Mouse (Mus musculus): ENCODE results near the gene App. TPM values are rescaled to one million over a fixed set of nuclear protein-coding genes. Genes with fewer than 3 reads are reported as not detected.

App gene
- polyA plus RNA-seq, 1 experiment from 2014 or later = 169 TPM

DNA sequence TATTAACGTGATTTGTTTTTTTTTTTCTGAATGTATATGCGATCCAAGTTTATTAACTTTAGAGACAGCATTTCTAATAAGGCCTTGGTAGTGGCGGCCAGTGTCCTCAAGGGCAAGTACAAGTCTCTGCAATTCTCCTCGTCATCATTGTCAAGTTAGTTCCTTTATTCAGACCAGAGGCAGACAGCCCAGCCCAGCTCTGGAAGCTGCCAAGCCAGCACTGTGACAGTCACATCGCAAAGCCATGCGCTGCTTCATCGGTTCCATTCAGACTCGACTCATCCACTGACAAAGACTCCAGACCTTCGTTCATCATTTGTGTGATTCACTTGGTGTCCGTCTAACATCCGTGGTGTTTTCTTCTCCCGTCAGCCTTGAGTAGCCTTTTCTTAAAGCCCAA is 100.9 kb downstream of the App start:
- ATAC-seq (replicated peaks; ENCODE audit: insufficient number of reproducible peaks, insufficient read depth, low FRiP score, low read depth) = no peak
- H3K4me1 ChIP-seq (replicated peaks) = peaks cover 18% of the 10 kb centered on the region
- no peak overlapping the region for H3K9ac ChIP-seq
- no peaks in the 10 kb centered on the region for H3K9me3 ChIP-seq (replicated peaks)
- no peak overlapping the region for H3K27ac ChIP-seq
- no peaks in the 10 kb centered on the region for H3K27me3 ChIP-seq
- peaks cover 21% of the 10 kb centered on the region for H3K36me3 ChIP-seq
- 82% methylated on average over 12 of the region's 12 CpGs for WGBS
- H3K4me3 ChIP-seq = no peak overlapping the region
- no peak overlapping the region for H3K4me2 ChIP-seq

DNA sequence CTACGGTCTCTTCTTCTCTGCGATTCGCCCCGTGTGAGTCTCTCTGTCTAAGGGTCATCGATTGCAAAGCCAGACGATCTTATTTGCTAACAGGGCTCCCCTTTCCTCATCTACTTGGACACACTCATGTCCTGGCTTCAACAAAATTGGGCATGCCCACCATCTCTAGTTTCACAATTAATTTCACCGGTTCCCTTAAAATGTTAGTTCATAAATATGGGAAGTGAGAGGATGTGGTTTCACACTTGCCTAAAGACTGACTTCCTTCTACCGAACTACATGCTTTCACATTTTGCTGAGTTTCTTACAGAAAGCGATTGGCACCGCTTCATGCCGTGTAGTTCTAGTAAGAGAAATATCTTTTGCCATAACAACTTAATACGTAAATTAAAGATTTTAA is 101.8 kb downstream of the App start:
- Histone ChIP-seq H3K27me3 (no peaks in the 10 kb centered on the region), H3K4me2 (no peak overlapping the region), H3K9ac (no peak overlapping the region), H3K9me3 (replicated peaks) (no peaks in the 10 kb centered on the region), H3K27ac (no peak overlapping the region), H3K4me1 (replicated peaks) (peaks cover 18% of the 10 kb centered on the region), H3K36me3 (peaks cover 18% of the 10 kb centered on the region), H3K4me3 (no peak overlapping the region)
- no peak for ATAC-seq (replicated peaks; ENCODE audit: insufficient number of reproducible peaks, insufficient read depth, low FRiP score, low read depth)
- 93% methylated on average over 12 of the region's 12 CpGs for WGBS

DNA sequence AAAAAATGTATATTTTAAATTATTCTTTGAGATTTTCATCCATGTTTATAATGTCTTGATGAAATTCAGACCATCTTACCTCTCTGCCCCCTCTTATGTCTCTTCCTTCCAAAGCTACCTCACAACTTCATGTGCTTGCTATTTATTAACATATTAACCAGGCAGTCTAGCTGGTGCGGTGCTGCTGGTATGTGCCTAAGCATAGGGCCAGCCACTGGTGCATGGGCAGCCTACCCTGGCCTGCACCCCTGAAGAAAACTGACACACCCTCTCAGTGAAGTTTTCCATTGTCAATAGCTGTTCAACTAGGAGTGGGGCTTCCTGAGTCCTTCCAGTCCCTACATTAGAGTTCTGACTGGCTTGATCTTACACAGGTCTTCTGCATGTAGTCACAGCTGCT is 102.3 kb downstream of the App start:
- Histone ChIP-seq H3K9ac (no peak overlapping the region), H3K27me3 (no peaks in the 10 kb centered on the region), H3K36me3 (peaks cover 15% of the 10 kb centered on the region), H3K27ac (no peak overlapping the region), H3K4me1 (replicated peaks) (peaks cover 18% of the 10 kb centered on the region), H3K4me3 (no peak overlapping the region), H3K9me3 (replicated peaks) (no peaks in the 10 kb centered on the region), H3K4me2 (no peak overlapping the region)
- 93% methylated on average over 1 of the region's 1 CpGs for WGBS
- ATAC-seq (replicated peaks; ENCODE audit: insufficient number of reproducible peaks, insufficient read depth, low FRiP score, low read depth) = no peak

DNA sequence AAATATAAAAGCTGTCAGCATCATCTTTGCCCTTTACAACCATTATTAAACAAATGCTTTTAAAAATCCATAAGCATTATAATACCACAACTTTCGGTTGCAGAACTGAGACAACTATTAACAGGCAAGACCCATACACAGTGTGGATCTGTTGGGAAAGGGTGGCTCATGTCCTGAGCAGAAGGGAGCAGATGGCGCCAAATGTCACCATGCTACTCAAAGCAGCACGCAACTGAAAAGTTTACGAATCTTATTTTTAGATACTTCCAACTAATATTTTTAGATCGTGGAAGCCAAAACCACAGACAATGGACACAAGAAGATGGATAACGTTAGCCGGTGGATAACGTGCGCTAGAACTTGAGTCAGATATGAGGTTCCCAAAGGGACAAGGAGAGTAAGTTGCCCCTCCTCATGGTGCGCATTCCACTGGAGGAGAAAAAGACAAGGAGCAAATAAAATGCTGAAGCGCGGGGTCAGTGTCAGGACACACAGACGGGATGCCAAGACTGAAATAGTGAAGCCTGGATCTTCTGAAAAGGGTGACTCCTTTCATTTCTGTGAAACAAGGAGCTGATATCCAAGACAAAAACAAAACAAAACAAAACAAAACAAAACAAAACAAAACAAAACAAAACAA is 106.2 kb downstream of the App start:
- no peaks in the 10 kb centered on the region for H3K27me3 ChIP-seq
- no peak overlapping the region for H3K4me2 ChIP-seq
- ATAC-seq (replicated peaks; ENCODE audit: insufficient number of reproducible peaks, insufficient read depth, low FRiP score, low read depth) = no peak
- no peak overlapping the region for H3K27ac ChIP-seq
- 70% methylated on average over 13 of the region's 13 CpGs for WGBS
- H3K4me1 ChIP-seq (replicated peaks) = peaks cover 18% of the 10 kb centered on the region
- H3K9me3 ChIP-seq (replicated peaks) = no peaks in the 10 kb centered on the region
- H3K9ac ChIP-seq = no peak overlapping the region
- no peak overlapping the region for H3K4me3 ChIP-seq
- peaks cover 4% of the 10 kb centered on the region for H3K36me3 ChIP-seq

DNA sequence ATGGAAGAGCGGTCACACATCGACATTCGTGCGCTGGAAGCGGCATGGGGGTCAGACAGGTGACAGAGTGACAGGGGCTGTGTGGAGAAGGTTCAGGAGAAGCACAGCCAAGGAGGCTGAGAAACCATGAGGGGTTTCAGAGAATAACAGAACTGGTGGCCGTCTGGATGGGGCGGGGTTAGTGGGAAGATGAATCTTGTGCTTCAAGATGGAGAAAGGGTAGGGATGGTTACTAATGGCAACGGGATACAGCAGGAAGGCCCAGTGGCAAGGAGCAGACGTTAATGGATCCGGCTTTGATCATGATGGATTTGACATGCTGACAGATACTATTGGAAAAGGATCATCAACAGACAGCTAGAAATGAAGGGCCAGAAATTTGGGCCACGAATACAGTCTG is 107.3 kb downstream of the App start:
- no peak overlapping the region for H3K9ac ChIP-seq
- H3K27ac ChIP-seq = no peak overlapping the region
- WGBS = 82% methylated on average over 11 of the region's 11 CpGs
- no peaks in the 10 kb centered on the region for H3K9me3 ChIP-seq (replicated peaks)
- H3K4me2 ChIP-seq = no peak overlapping the region
- ATAC-seq (replicated peaks; ENCODE audit: insufficient number of reproducible peaks, insufficient read depth, low FRiP score, low read depth) = no peak
- H3K27me3 ChIP-seq = no peaks in the 10 kb centered on the region
- H3K4me3 ChIP-seq = no peak overlapping the region
- H3K36me3 ChIP-seq = peaks cover under 1% of the 10 kb centered on the region; the same call in 1 of the 2 replicates
- H3K4me1 ChIP-seq (replicated peaks) = peaks cover 18% of the 10 kb centered on the region

DNA sequence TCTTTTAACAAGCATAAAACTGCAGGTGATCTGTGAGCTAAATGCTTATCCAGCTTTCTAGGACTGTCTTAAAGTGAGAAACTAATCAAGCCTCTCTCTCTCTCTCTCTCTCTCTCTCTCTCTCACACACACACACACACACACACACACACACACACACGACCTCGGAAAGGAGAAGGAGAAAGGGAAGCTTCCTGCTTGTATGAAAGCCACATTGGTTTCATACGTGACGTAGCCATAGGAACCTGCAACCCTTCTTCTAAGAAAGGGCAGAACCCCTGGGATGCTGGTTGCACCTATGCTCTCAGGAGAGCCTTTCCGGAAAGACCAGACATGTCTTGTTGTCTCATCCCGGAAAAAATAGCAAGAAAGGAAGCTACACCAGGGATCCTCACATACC is 108.8 kb downstream of the App start:
- no peak overlapping the region for H3K4me3 ChIP-seq
- H3K27me3 ChIP-seq = no peaks in the 10 kb centered on the region
- H3K27ac ChIP-seq = no peak overlapping the region
- ATAC-seq (replicated peaks; ENCODE audit: insufficient number of reproducible peaks, insufficient read depth, low FRiP score, low read depth) = no peak
- no peak overlapping the region for H3K4me2 ChIP-seq
- whole genome bisulfite sequencing = 90% methylated on average over 6 of the region's 6 CpGs
- H3K9ac ChIP-seq = no peak overlapping the region
- H3K9me3 ChIP-seq (replicated peaks) = no peaks in the 10 kb centered on the region
- no peaks in the 10 kb centered on the region; the same call in 1 of the 2 replicates for H3K36me3 ChIP-seq
- H3K4me1 ChIP-seq (replicated peaks) = peaks cover 18% of the 10 kb centered on the region

DNA sequence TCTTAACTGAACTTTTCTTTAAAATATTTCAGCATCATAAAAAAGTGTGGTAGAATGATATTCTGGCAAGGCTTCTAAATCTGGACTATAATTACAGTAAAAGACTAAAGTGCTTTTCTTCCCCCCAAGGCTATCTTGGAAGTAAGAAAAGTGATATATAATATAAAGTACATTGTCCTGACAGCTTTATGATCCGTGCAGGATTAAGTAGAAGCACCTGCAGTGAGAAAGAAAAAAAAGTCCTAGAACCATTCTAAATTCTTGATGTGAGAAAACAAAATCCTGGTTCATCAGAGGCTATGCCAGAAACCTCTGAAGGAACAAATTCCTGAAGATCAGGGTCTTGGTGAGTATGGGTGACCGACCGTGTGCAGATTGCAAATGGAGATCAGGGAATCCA is 110.8 kb downstream of the App start:
- ATAC-seq (replicated peaks; ENCODE audit: insufficient number of reproducible peaks, insufficient read depth, low FRiP score, low read depth) = no peak
- 83% methylated on average over 3 of the region's 3 CpGs for WGBS
- no peaks in the 10 kb centered on the region for H3K27me3 ChIP-seq
- H3K4me1 ChIP-seq (replicated peaks) = no peaks in the 10 kb centered on the region
- H3K4me3 ChIP-seq = no peak overlapping the region
- no peak overlapping the region for H3K4me2 ChIP-seq
- H3K9me3 ChIP-seq (replicated peaks) = no peaks in the 10 kb centered on the region
- H3K9ac ChIP-seq = no peak overlapping the region
- no peaks in the 10 kb centered on the region; the same call in 1 of the 2 replicates for H3K36me3 ChIP-seq
- no peak overlapping the region for H3K27ac ChIP-seq

DNA sequence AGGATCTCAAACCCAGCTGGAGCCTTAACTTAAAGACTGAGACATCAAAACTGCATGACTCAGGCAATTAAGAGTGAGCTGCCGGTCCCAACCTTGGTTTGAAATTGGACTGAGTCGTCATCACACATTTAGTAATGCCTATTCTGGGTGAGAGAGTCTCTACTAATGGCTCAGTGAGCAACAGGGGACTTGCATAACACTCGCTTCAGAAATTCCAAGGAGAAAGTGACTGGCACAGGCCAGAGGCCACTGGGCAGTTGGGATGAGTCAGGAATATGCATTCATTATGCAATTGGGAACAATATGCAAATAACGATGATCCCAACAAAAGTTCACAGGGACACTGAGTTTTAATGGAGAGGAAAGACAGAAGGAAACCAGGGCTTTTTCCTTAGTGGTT is 111.8 kb downstream of the App start:
- ATAC-seq (replicated peaks; ENCODE audit: insufficient number of reproducible peaks, insufficient read depth, low FRiP score, low read depth) = no peak
- H3K4me1 ChIP-seq (replicated peaks) = no peaks in the 10 kb centered on the region
- H3K36me3 ChIP-seq = peaks cover 3% of the 10 kb centered on the region
- no peak overlapping the region for H3K27ac ChIP-seq
- H3K4me2 ChIP-seq = no peak overlapping the region
- no peaks in the 10 kb centered on the region for H3K27me3 ChIP-seq
- WGBS = 91% methylated on average over 4 of the region's 4 CpGs
- H3K9me3 ChIP-seq (replicated peaks) = no peaks in the 10 kb centered on the region
- no peak overlapping the region for H3K4me3 ChIP-seq
- H3K9ac ChIP-seq = no peak overlapping the region

DNA sequence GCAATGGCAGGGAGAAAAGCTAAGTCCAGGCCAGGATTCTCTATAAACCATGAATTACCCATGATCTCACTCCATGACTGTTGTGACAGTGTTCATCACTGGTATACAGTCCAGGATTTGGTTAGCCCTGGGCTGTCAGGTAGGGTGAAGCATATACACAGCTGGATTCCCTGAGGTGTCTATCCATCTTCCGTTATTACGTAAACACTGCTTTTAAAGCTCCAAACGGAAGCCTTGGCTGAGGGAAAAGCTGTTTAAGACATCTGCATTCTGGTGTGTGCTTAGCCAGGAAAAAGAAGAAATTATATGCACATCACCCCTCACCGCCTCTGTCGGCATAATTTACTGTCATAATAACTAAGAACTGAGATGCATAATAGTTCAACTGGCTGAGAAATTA is 115.4 kb downstream of the App start:
- Histone ChIP-seq H3K9me3 (replicated peaks) (no peaks in the 10 kb centered on the region), H3K9ac (no peak overlapping the region), H3K27me3 (no peaks in the 10 kb centered on the region), H3K36me3 (peaks cover 18% of the 10 kb centered on the region), H3K27ac (no peak overlapping the region), H3K4me2 (no peak overlapping the region), H3K4me1 (replicated peaks) (no peaks in the 10 kb centered on the region), H3K4me3 (no peak overlapping the region)
- ATAC-seq (replicated peaks; ENCODE audit: insufficient number of reproducible peaks, insufficient read depth, low FRiP score, low read depth) = no peak
- 83% methylated on average over 5 of the region's 5 CpGs for WGBS

DNA sequence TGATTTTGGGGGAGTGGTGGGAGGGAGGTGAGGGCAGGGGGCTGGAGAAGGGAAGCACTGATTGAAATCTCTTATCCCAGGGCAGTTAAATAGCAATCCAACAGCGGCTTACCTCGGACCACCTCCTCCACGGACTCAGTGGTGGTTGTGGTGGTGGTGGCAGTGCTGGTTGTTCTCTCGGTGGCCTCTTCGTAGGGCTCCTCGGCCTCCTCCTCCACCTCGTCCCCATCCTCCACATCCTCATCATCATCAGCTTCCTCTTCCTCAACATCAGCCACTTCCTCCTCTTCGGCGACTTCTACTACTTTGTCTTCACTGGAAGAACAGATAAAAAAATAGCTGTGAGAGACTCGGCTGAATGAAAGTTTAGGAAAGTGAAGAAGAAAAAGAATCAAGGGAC is 117.4 kb downstream of the App start:
- Histone ChIP-seq H3K9me3 (replicated peaks) (no peaks in the 10 kb centered on the region), H3K36me3 (peaks cover 26% of the 10 kb centered on the region), H3K4me2 (no peak overlapping the region), H3K9ac (no peak overlapping the region), H3K27ac (no peak overlapping the region), H3K27me3 (no peaks in the 10 kb centered on the region), H3K4me3 (no peak overlapping the region), H3K4me1 (replicated peaks) (no peaks in the 10 kb centered on the region)
- 87% methylated on average over 8 of the region's 10 CpGs for WGBS
- no peak for ATAC-seq (replicated peaks; ENCODE audit: insufficient number of reproducible peaks, insufficient read depth, low FRiP score, low read depth)

DNA sequence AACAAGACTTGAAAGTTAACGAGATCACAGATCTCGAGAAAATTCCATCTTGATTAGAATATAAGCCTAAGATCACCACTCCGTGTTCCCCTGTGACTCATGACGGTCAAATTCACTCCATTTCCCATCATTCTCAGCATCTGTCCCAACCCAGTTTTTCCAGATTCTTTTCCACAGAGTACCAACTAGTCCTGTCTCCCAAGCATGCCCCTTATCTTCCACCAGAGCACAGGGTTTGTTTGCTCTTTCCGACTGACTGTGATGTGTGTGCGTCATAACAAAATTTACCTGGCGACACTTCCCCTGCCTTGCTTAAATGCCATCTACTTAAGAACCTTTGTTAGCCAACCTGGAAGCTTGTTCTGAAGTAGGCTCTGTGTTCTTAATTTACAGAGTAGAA is 119.6 kb downstream of the App start:
- WGBS = 81% methylated on average over 7 of the region's 7 CpGs

DNA sequence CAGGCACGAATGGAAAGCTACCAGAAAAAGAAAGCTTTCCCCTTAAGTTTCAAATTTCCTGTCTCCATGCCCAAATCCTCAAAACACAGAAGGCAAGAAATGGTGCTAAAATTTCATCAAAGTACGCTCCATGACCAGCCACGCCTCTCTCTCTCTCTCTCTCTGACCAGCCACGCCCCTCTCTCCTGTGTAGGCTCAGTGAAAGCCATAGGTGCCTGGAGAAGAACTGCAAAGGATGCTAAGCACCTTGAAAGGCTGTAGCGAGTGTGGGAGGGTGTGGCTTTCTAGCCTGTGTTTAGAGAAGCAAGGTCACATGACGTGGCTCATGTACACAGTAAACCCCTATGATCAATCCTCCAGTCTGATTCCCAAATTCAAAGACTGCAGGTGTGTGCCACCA is 126.3 kb downstream of the App start:
- no peak for ATAC-seq (replicated peaks; ENCODE audit: insufficient number of reproducible peaks, insufficient read depth, low FRiP score, low read depth)
- no peak overlapping the region for H3K4me3 ChIP-seq

More for the DNA sequence above, 119.6 kb downstream of the App start:
- H3K4me2 ChIP-seq = no peak overlapping the region
- H3K27ac ChIP-seq = no peak overlapping the region
- H3K27me3 ChIP-seq = no peaks in the 10 kb centered on the region
- no peaks in the 10 kb centered on the region for H3K4me1 ChIP-seq (replicated peaks)
- no peaks in the 10 kb centered on the region for H3K9me3 ChIP-seq (replicated peaks)
- no peak overlapping the region for H3K9ac ChIP-seq
- no peak overlapping the region for H3K4me3 ChIP-seq
- no peak for ATAC-seq (replicated peaks; ENCODE audit: insufficient number of reproducible peaks, insufficient read depth, low FRiP score, low read depth)
- H3K36me3 ChIP-seq = peaks cover 26% of the 10 kb centered on the region

More for the DNA sequence above, 126.3 kb downstream of the App start:
- H3K4me1 ChIP-seq (replicated peaks) = no peaks in the 10 kb centered on the region
- no peak overlapping the region for H3K27ac ChIP-seq
- H3K27me3 ChIP-seq = no peaks in the 10 kb centered on the region
- WGBS = 58% methylated on average over 6 of the region's 6 CpGs
- peaks cover 7% of the 10 kb centered on the region; the same call in 1 of the 2 replicates for H3K36me3 ChIP-seq
- no peak overlapping the region for H3K9ac ChIP-seq
- H3K4me2 ChIP-seq = no peak overlapping the region
- no peaks in the 10 kb centered on the region for H3K9me3 ChIP-seq (replicated peaks)

Data from heart, embryonic 15.5 days (tissue).